Mouse (Mus musculus): ENCODE data around the gene Myocos.
"Not testable (repeated sequence)": the region's sequence is repeated elsewhere in the genome, so short reads cannot be mapped to it uniquely, and the experiment has no call there.

DNA sequence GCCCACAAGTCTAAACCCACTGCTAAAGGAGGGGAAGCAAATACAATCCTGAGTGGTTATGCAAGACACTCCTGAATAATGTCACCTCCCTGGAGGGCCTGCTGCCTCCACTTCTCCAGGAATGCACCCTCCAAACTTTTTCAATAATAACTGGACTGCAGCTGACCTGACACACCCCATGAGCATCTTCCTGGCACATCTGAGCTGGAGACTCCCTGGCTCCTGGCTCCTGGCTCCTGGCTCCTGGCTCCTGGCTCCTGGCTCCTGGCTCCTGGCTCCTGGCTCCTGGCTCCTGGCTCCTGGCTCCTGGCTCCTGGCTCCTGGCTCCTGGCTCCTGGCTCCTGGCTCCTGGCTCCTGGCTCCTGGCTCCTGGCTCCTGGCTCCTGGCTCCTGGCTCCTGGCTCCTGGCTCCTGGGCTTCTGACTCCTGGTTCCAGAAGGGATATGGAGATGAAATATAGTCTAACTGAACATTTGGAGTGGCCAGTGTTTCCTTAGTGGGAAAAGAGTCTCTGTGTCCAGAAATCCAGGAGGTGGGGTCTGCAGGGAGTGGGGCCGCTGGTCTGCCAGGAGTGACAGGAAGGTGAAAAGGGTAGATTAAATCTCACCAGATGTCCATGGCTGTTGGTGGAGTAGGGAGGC is 22.6 kb downstream of the Myocos start:
- not testable (repeated sequence) for TF ChIP-seq CTCF (IDR thresholded peaks at IDR 0.05; ENCODE audit: low read depth, low read length); TAL1 (conservative IDR thresholded peaks at IDR 0.05; ENCODE audit: low read depth, low read length)
